ENCODE assay signal across 24 mouse cellular contexts in genomic region chr3:116357866-116358265, GRCm38 (mm10).
DNase-seq lines count a peak whose midpoint lies in the region; ATAC-seq and TF ChIP-seq lines count a peak whose summit lies in the region.
"Had no signal": no experiment of that assay in that cellular context is flagged by ENCODE, and none has a peak within 500 bp of the region (broad histone marks: within the 10 kb centered on the region; RNA-seq: fewer than 3 reads in every experiment).

No protein-coding gene starts in this region.

- 67% methylated on average over 7 of the region's 7 CpGs for WGBS in lung, adult 2 months

- TF ChIP-seq POLR2A in lung, adult 2 months (IDR thresholded peaks at IDR 0.05; ENCODE audit: borderline replicate concordance, extremely low read depth, low read depth, low read length), result no peak

- DNase-seq in lung, adult 18-20 months, result peak; percentile 23 to 57
- DNase-seq in lung, adult 2 months, result no peak
- peak; percentile 48 for DNase-seq in 416B (ENCODE audit: low read depth)
- DNase-seq in embryo, embryonic 10.5 days (ENCODE audit: low spot score), result no peak
- DNase-seq in spleen, postnatal 36 days (ENCODE audit: low spot score in 2 of 2), result no peak
- DNase-seq: adrenal gland, adult 8-10 months; adrenal gland, postnatal 25 days; cerebellum, adult 11-12 months; cerebellum, adult 8-10 months; cerebellum, postnatal 10 days; cerebellum, postnatal 36 days; gastrocnemius, postnatal 14 days; heart, postnatal 10 days; heart, postnatal 36 days had no signal

- H3K4me1 ChIP-seq in lung, adult 2 months (ENCODE audit: control insufficient read depth, insufficient read depth, low read length), result no peaks in the 10 kb centered on the region
- H3K4me1 ChIP-seq: forebrain, embryonic 10.5 days; forebrain, embryonic 13.5 days; hindbrain, embryonic 10.5 days; hindbrain, embryonic 13.5 days had no signal

- H3K4me3 ChIP-seq in lung, adult 2 months (replicated peaks; ENCODE audit: extremely low read depth, low read depth, low read length), result no peak overlapping the region
- H3K4me3 ChIP-seq: forebrain, embryonic 10.5 days; forebrain, embryonic 13.5 days; heart, embryonic 12.5 days; heart, embryonic 15.5 days; hindbrain, embryonic 10.5 days; hindbrain, embryonic 13.5 days had no signal

- peak; percentile 49 for ATAC-seq in granulocyte monocyte progenitor cell, adult 5-6 weeks (replicated peaks; ENCODE audit: poor library complexity, severe bottlenecking)
- ATAC-seq: activated CD4-positive, CD25-positive, alpha-beta regulatory T cell, adult 4 months; forebrain, embryonic 13.5 days; forebrain, embryonic 16.5 days; hindbrain, embryonic 16.5 days had no signal

- TF ChIP-seq CTCF in lung, adult 2 months (IDR thresholded peaks at IDR 0.05; ENCODE audit: insufficient read depth, low read length), result no peak

Comparison
In these comparisons a context has a peak if more than half of its experiments do, and no peak if none do; other contexts are left out.
1. DNase-seq: peak in lung, adult 18-20 months (2 of 2) and 416B (single experiment); none in lung, adult 2 months (single experiment), embryo, embryonic 10.5 days (single experiment) and spleen, postnatal 36 days (0 of 2).